Mouse (Mus musculus): ENCODE measurements around the gene Six5. TPM values are rescaled to one million over a fixed set of nuclear protein-coding genes. Genes with fewer than 3 reads are reported as not detected.

The Six5 gene
- polyA plus RNA-seq, 1 experiment: 20.0 TPM

GRCm38 (mm10) chr7:19096421-19096976 is 2.1 kb downstream of the Six5 start:
- no peak for DNase-seq
- Histone ChIP-seq H3K4me3 (ENCODE audit: control insufficient read depth, insufficient read depth, low read length) (no peak overlapping the region), H3K27me3 (ENCODE audit: control insufficient read depth, insufficient read depth, low read length) (peaks cover 18% of the 10 kb centered on the region), H3K27ac (ENCODE audit: control insufficient read depth, insufficient read depth, low read length) (no peak overlapping the region), H3K4me1 (replicated peaks; ENCODE audit: control insufficient read depth, insufficient read depth, low read length) (peaks cover 26% of the 10 kb centered on the region), H3K36me3 (ENCODE audit: control insufficient read depth, insufficient read depth, low read length) (no peaks in the 10 kb centered on the region)
- no peak for TF ChIP-seq POLR2A (IDR thresholded peaks at IDR 0.05; ENCODE audit: control insufficient read depth, extremely low read depth, insufficient read depth, low read length, poor library complexity)
- TF ChIP-seq CTCF (IDR thresholded peaks at IDR 0.05; ENCODE audit: borderline replicate concordance, control insufficient read depth, extremely low read depth, insufficient read depth, low read length, poor library complexity): no peak
- 86% methylated on average over 5 of the region's 5 CpGs for WGBS

- no peak for DNase-seq
- no peak overlapping the region for H3K27ac ChIP-seq (ENCODE audit: control insufficient read depth, insufficient read depth, low read length)
Observed at GRCm38 (mm10) chr7:19097217-19097616, 2.8 kb downstream of the Six5 start.

GRCm38 (mm10) chr7:19097863-19098262 is 3.5 kb downstream of the Six5 start:
- Histone ChIP-seq H3K27me3 (ENCODE audit: control insufficient read depth, insufficient read depth, low read length) (peaks cover 11% of the 10 kb centered on the region), H3K36me3 (ENCODE audit: control insufficient read depth, insufficient read depth, low read length) (no peaks in the 10 kb centered on the region), H3K27ac (ENCODE audit: control insufficient read depth, insufficient read depth, low read length) (no peak overlapping the region), H3K4me1 (replicated peaks; ENCODE audit: control insufficient read depth, insufficient read depth, low read length) (peaks cover 20% of the 10 kb centered on the region), H3K4me3 (ENCODE audit: control insufficient read depth, insufficient read depth, low read length) (no peak overlapping the region)
- DNase-seq: no peak
- TF ChIP-seq POLR2A (IDR thresholded peaks at IDR 0.05; ENCODE audit: control insufficient read depth, extremely low read depth, insufficient read depth, low read length, poor library complexity): no peak
- no peak for TF ChIP-seq CTCF (IDR thresholded peaks at IDR 0.05; ENCODE audit: borderline replicate concordance, control insufficient read depth, extremely low read depth, insufficient read depth, low read length, poor library complexity)

More at GRCm38 (mm10) chr7:19097217-19097616, 2.8 kb downstream of the Six5 start:
- Histone ChIP-seq H3K4me3 (ENCODE audit: control insufficient read depth, insufficient read depth, low read length) (no peak overlapping the region), H3K27me3 (ENCODE audit: control insufficient read depth, insufficient read depth, low read length) (peaks cover 18% of the 10 kb centered on the region), H3K36me3 (ENCODE audit: control insufficient read depth, insufficient read depth, low read length) (no peaks in the 10 kb centered on the region), H3K4me1 (replicated peaks; ENCODE audit: control insufficient read depth, insufficient read depth, low read length) (peaks cover 26% of the 10 kb centered on the region)
- TF ChIP-seq POLR2A (IDR thresholded peaks at IDR 0.05; ENCODE audit: control insufficient read depth, extremely low read depth, insufficient read depth, low read length, poor library complexity) (no peak), CTCF (IDR thresholded peaks at IDR 0.05; ENCODE audit: borderline replicate concordance, control insufficient read depth, extremely low read depth, insufficient read depth, low read length, poor library complexity) (no peak)
- WGBS: 94% methylated on average over 2 of the region's 2 CpGs

- Histone ChIP-seq H3K36me3 (ENCODE audit: control insufficient read depth, insufficient read depth, low read length) (no peaks in the 10 kb centered on the region), H3K4me1 (replicated peaks; ENCODE audit: control insufficient read depth, insufficient read depth, low read length) (peaks cover 14% of the 10 kb centered on the region), H3K27me3 (ENCODE audit: control insufficient read depth, insufficient read depth, low read length) (peaks cover 11% of the 10 kb centered on the region), H3K27ac (ENCODE audit: control insufficient read depth, insufficient read depth, low read length) (no peak overlapping the region), H3K4me3 (ENCODE audit: control insufficient read depth, insufficient read depth, low read length) (no peak overlapping the region)
- TF ChIP-seq CTCF (IDR thresholded peaks at IDR 0.05; ENCODE audit: borderline replicate concordance, control insufficient read depth, extremely low read depth, insufficient read depth, low read length, poor library complexity): no peak
- no peak for TF ChIP-seq POLR2A (IDR thresholded peaks at IDR 0.05; ENCODE audit: control insufficient read depth, extremely low read depth, insufficient read depth, low read length, poor library complexity)
- WGBS: 91% methylated on average over 7 of the region's 7 CpGs
- DNase-seq: no peak
Observed at GRCm38 (mm10) chr7:19098811-19099210, 4.4 kb downstream of the Six5 start.

GRCm38 (mm10) chr7:19100290-19100689 is 5.9 kb downstream of the Six5 start:
- H3K27me3 ChIP-seq (ENCODE audit: control insufficient read depth, insufficient read depth, low read length): peaks cover 7% of the 10 kb centered on the region
- WGBS: 96% methylated on average over 1 of the region's 1 CpGs

GRCm38 (mm10) chr7:19103741-19104140 is 9.3 kb downstream of the Six5 start:
- TF ChIP-seq POLR2A (IDR thresholded peaks at IDR 0.05; ENCODE audit: control insufficient read depth, extremely low read depth, insufficient read depth, low read length, poor library complexity): no peak
- TF ChIP-seq CTCF (IDR thresholded peaks at IDR 0.05; ENCODE audit: borderline replicate concordance, control insufficient read depth, extremely low read depth, insufficient read depth, low read length, poor library complexity): no peak
- no peaks in the 10 kb centered on the region for H3K27me3 ChIP-seq (ENCODE audit: control insufficient read depth, insufficient read depth, low read length)

More at GRCm38 (mm10) chr7:19100290-19100689, 5.9 kb downstream of the Six5 start:
- Histone ChIP-seq H3K4me1 (replicated peaks; ENCODE audit: control insufficient read depth, insufficient read depth, low read length) (peaks cover 9% of the 10 kb centered on the region), H3K36me3 (ENCODE audit: control insufficient read depth, insufficient read depth, low read length) (no peaks in the 10 kb centered on the region), H3K4me3 (ENCODE audit: control insufficient read depth, insufficient read depth, low read length) (no peak overlapping the region), H3K27ac (ENCODE audit: control insufficient read depth, insufficient read depth, low read length) (no peak overlapping the region)
- no peak for DNase-seq
- TF ChIP-seq CTCF (IDR thresholded peaks at IDR 0.05; ENCODE audit: borderline replicate concordance, control insufficient read depth, extremely low read depth, insufficient read depth, low read length, poor library complexity): no peak
- TF ChIP-seq POLR2A (IDR thresholded peaks at IDR 0.05; ENCODE audit: control insufficient read depth, extremely low read depth, insufficient read depth, low read length, poor library complexity): no peak

GRCm38 (mm10) chr7:19104486-19104885 is 10.1 kb downstream of the Six5 start:
- no peaks in the 10 kb centered on the region for H3K36me3 ChIP-seq (ENCODE audit: control insufficient read depth, insufficient read depth, low read length)
- WGBS: 87% methylated on average over 2 of the region's 2 CpGs
- H3K4me3 ChIP-seq (ENCODE audit: control insufficient read depth, insufficient read depth, low read length): no peak overlapping the region
- TF ChIP-seq CTCF (IDR thresholded peaks at IDR 0.05; ENCODE audit: borderline replicate concordance, control insufficient read depth, extremely low read depth, insufficient read depth, low read length, poor library complexity): no peak
- no peak for TF ChIP-seq POLR2A (IDR thresholded peaks at IDR 0.05; ENCODE audit: control insufficient read depth, extremely low read depth, insufficient read depth, low read length, poor library complexity)
- DNase-seq: no peak
- no peaks in the 10 kb centered on the region for H3K4me1 ChIP-seq (replicated peaks; ENCODE audit: control insufficient read depth, insufficient read depth, low read length)
- H3K27me3 ChIP-seq (ENCODE audit: control insufficient read depth, insufficient read depth, low read length): no peaks in the 10 kb centered on the region
- H3K27ac ChIP-seq (ENCODE audit: control insufficient read depth, insufficient read depth, low read length): no peak overlapping the region

More at GRCm38 (mm10) chr7:19103741-19104140, 9.3 kb downstream of the Six5 start:
- no peak for DNase-seq
- Histone ChIP-seq H3K4me1 (replicated peaks; ENCODE audit: control insufficient read depth, insufficient read depth, low read length) (no peaks in the 10 kb centered on the region), H3K4me3 (ENCODE audit: control insufficient read depth, insufficient read depth, low read length) (no peak overlapping the region), H3K36me3 (ENCODE audit: control insufficient read depth, insufficient read depth, low read length) (no peaks in the 10 kb centered on the region), H3K27ac (ENCODE audit: control insufficient read depth, insufficient read depth, low read length) (no peak overlapping the region)

Data from thymus, adult 2 months (tissue).